Mouse (Mus musculus): Measurements from ENCODE around the gene I830077J02Rik.

DNA sequence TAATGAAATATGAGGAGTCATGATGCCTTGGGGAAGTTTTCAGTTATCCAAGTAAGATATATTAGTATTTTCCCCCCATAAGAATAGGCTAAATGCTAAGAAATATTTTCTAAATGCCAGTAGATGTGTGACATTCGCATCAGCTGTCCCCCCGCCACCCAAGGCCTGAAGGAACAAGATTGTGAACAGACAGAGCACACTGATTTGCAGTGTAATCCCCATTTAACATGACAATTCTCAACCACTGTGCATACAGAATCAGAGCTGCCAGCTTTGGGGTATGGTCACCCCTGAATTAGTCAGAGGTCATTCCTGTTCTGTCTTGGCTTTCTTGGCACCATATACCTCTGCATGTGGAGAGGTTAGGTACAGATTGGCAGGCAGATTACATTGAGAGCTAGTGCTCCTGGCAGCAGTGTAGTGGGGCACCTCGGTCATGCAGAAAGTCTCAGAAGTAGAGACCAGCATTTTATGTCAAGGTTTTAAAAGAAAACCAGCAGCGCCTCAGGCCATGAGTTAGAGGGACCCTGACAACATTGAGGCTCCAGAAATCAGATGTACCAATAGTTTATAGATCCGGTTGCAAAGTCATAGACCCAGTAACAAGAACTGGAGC, 39.5 kb upstream of the I830077J02Rik start:
- TF ChIP-seq CTCF (IDR thresholded peaks at IDR 0.05; ENCODE audit: low read depth), result no peak
- no peak for TF ChIP-seq EP300 (IDR thresholded peaks at IDR 0.05; ENCODE audit: low read depth)
